Mouse (Mus musculus) spleen, adult 2 months (tissue): ENCODE results near the gene Telo2.

Experiments
- CTCF ChIP-seq: fragments of 200-500 bp; IDR thresholded peaks from 2 replicates; pipeline ENCODE4 v1.5.1; 2011; ENCODE audit warnings: mild to moderate bottlenecking, inconsistent platforms; ENCODE audit not compliant: insufficient read depth, insufficient read length, insufficient replicate concordance; ENCODE audit errors: extremely low read depth
- POLR2A ChIP-seq: fragments of 200-500 bp; IDR thresholded peaks from 2 replicates; pipeline ENCODE4 v1.6.1; 2011; ENCODE audit warnings: low read depth, low read length, inconsistent platforms

DNA sequence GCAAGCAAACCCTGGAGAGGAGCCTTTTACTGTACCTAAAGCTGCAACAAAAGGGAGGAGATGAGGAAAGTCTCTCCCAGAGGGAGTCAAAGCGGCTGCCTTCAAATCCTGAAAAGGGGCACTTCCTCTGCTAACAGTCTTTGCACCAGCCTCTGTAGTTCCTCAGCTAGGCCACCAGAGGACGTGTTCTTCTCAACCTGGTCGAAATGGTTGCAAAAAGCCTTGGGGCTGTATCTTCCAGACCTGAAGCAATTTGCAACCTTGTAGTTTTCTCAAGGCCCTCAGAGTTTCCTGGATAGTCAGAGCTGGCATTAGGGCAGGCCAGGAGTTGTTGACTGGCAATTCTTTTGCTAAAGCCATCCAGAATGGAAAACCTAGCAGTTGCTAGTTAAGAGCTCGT, 1.5 kb upstream of the Telo2 start:
- TF ChIP-seq POLR2A (no peak), CTCF (no peak)
